Mouse (Mus musculus): ENCODE measurements around the gene Dnajb4.
"Not testable (repeated sequence)": the region's sequence is repeated elsewhere in the genome, so short reads cannot be mapped to it uniquely, and the experiment has no call there.

Dnajb4 gene

DNA sequence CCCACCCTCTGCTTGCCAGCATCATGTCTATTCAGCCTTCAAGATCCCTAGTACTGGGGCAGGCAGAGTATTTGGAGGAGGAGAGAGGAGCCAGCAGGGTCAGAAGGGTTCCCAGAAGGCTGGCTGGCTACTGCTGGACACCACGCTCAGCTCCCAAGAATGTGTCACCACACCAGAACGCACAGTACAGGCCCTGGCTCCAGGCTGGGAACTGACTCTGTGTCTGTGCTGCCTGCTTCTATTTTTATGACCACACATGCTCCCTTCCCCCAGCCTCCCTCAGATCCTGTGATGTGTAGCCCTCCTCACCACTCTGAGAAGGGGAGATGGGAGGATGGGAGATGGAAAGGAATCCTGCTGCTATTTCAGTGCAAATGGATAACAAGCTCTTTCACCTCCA lies 64.9 kb downstream of the Dnajb4 start:
- CTCF ChIA-PET, result no interaction called here

DNA sequence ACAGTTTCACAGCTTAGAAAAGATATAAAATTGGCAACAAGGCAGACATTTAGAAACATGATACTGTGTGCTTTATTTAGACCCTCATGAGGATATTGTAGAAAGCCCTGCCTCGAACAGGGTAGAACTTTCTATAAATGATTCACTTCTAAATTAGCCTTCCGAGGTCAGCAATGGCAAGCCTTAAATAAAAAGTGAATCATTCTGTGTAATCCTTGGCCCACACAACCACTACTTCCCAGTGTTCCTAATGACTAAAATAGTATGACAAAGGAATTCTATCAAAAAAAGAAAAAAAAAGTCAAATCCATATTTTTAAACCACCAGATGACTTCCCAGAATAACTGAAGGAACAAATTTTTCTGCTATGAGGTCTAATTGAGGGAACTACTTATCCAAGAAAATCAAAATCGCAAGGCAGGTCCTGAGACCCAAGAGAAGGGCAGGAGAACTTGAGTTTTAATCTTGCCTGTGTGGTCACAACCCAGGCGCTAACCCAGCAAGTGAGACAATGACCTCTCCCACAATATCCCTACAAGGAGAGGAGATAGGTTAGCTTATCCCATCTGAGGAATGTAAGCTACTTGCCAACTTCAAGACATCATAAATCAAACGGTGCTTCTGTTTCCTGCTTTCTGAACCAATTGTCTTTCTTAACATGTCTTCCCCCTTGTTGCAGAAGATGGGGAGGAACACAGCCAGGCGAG lies 67.0 kb downstream of the Dnajb4 start:
- CTCF ChIA-PET, result no interaction called here

DNA sequence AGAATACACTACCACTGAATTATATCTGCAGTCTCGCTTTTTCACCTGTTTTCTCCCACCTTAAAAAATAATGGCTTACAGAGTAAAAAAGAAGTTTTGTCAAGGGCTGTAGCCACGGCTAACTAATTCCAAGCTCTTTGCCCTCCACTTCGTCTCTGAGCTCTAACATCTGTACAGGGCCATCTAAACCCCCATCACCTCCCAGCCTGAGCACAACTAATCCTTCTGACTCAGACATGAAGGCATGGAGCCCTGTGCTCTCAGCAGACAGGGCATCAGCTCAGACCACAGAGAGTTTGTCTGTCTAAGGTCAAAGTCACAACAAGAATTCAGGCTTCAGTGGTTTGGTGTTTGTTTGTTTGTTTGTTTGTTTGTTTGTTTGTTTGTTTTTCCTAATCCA lies 68.0 kb downstream of the Dnajb4 start:
- CTCF ChIA-PET, result no interaction called here

DNA sequence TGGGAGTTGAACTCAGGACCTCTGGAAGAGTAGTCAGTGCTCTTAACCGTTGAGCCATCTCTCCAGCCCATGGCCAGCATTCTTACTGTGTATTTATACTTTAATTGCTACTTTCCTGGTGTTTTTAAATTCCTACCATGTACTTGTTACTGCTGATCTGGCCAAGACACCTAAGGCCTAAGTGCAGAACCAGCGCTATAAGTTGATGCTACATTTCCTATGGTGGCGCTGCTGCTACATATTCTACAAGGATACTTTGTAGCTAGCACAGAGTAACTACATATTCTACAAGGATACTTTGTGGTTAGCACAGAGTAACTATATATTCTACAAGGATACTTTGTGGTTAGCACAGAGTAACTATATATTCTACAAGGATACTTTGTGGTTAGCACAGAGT lies 70.8 kb downstream of the Dnajb4 start:
- CTCF ChIA-PET, result not testable (repeated sequence)

DNA sequence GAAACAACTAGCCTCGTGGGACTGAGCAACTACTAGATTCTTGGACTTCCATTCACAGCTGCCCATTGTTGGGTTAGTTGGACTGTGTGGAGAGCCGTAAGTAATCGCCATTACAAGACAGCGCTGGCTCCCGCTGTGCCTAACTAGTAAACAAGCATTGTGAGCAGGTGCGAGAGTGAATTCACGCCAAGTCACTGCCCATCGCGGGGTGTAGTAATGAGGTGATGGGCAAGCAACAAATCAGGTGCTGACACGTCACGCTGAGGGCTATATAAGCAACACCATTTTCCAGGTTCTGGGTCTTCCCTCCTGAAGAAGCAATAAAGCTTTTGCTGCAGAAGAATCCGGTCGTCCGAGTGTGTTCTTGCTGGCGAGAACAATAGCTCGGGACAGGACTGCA lies 74.0 kb downstream of the Dnajb4 start:
- CTCF ChIA-PET, result not testable (repeated sequence)

DNA sequence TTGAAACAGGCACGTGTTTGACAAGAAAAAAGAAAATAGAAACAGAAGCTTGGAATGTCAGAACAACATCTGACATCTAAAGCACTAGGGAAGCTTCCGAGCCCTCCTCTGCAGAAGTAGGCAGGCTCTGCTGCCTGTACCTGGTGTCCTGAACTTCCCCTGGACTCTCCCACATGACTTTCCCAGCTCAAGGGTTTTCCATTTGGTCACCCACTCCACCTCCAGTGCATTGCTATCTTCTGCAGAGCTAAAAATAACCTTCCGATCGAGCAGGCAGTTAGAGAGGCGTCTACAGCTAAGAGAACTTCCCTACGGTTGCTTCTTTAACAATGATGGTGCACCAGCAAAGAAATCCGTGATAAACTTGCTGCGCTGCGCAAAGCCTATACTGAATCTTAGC lies 76.5 kb downstream of the Dnajb4 start:
- CTCF ChIA-PET, result no interaction called here

DNA sequence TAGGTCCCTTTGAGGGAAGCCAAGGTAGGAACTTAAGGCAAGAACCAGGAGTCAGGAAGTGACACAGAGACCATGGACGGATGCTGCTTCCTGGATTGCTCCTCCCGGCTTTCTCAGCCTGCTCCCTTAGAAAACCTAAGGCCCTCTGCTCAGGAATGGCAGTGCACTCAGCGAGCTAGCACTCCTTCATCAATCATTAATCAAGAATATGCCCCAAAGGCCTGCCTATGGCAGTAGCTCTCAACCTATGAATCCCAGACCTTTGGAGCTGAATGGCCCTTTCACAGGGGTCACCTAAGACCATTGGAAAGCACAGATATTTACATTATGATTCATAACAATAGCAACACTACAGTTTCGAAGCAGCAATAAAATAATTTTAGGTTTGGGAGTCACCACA lies 79.1 kb downstream of the Dnajb4 start:
- CTCF ChIA-PET, result no interaction called here

DNA sequence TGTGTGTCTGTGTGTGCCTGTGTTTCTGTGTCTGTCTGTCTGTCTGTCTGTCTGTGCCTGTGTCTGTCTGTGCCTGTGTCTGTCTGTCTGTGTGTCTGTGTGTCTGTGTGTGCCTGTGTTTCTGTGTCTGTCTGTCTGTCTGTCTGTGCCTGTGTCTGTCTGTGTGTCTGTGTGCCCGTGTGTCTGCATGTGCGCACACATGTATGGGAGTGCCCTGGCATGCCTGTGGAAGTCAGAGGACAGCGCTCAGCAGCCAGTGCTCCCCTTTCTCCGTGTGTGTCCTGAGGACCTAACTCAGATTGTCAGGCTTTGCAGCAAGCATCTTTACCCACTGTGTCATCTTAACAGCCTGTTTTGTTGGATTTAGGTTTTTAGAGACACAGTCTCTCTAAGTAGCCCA lies 80.7 kb downstream of the Dnajb4 start:
- CTCF ChIA-PET, result not testable (repeated sequence)

DNA sequence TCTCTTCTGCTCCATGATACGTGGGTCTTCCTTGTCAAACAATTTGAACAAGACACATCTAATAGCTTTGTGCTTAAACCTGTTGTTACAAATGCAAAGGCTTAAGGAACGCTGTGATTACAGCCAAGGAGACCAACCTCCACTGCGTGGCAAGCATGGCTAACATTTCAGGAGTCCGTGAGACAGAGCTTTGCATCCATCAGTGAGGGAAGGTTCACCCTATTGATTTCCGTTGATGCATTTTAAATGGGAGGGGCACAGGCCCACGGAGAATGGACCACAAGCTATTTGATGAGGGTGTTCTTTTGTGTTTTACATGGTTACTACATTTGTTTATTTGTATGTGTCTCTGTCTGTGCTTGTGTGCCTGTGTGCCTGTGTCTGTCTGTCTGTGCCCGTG lies 81.5 kb downstream of the Dnajb4 start:
- CTCF ChIA-PET, result no interaction called here
